Mouse (Mus musculus): ENCODE data around the gene Aldoc. TPM values are rescaled to one million over a fixed set of nuclear protein-coding genes. Genes with fewer than 3 reads are reported as not detected.
A peak's percentile ranks its signal among the peaks of the same experiment; 100 is the strongest.
"Not testable (repeated sequence)": the region's sequence is repeated elsewhere in the genome, so short reads cannot be mapped to it uniquely, and the experiment has no call there.

Gene Aldoc
- 11.2 and 17.2 TPM in 2 replicates for polyA plus RNA-seq (2016; fragmentation: Nextera tagmentation; extraction: Ambion mirVana)

- Histone ChIP-seq H3K4me3 (peak within 1 kb of the TSS; percentile 44), H3K36me3 (peaks cover 69% of the 10 kb centered on the region), H3K27ac (peak within 1 kb of the TSS; percentile 71), H3K27me3 (ENCODE audit: insufficient read depth, poor library complexity, severe bottlenecking) (no peaks in the 10 kb centered on the region), H3K4me1 (peaks cover 23% of the 10 kb centered on the region), H3K9me3 (no peaks in the 10 kb centered on the region)
- peak; percentile 96 for DNase-seq (ENCODE audit: low spot score)
- WGBS: 4% methylated on average over 15 of the region's 15 CpGs
Measured at GRCm38 (mm10) chr11:78322860-78323259, at the start of gene Aldoc. Gene Aldoc, plus strand, starts transcription at chr11:78322968.

GRCm38 (mm10) chr11:78275596-78275995, 47.2 kb upstream of the Aldoc start:
- no peaks in the 10 kb centered on the region for H3K9me3 ChIP-seq
- 0 out of 2 replicates have a peak, but pooled peaks cover 5% of the 10 kb centered on the region for H3K4me1 ChIP-seq
- no peak for DNase-seq (ENCODE audit: low spot score)
- no peak overlapping the region for H3K4me3 ChIP-seq
- H3K27me3 ChIP-seq (ENCODE audit: insufficient read depth, poor library complexity, severe bottlenecking): no peaks in the 10 kb centered on the region
- 92% methylated on average over 1 of the region's 1 CpGs for WGBS
- H3K27ac ChIP-seq: no peak overlapping the region
- H3K36me3 ChIP-seq: peaks cover 100% of the 10 kb centered on the region

DNA sequence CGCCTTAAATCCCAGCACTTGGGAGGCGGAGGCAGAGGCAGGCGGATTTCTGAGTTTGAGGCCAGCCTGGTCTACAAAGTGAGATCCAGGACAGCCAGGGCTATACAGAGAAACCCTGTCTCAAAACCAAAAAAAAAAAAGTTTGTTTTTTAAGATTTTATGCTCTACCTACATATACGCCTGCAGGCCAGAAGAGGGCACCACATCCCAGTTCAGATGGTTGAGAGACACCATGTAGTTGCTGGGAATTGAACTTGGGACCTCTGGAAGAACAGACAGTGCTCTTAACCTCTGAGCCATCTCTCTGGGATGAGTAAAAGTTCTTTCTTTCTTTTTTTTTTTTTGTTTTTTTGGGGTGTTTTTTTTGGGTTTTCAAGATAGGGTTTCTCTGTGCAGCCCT, 46.6 kb upstream of the Aldoc start:
- peaks cover 100% of the 10 kb centered on the region for H3K36me3 ChIP-seq
- not testable (repeated sequence) for H3K4me1 ChIP-seq; H3K4me3 ChIP-seq; H3K27ac ChIP-seq; H3K27me3 ChIP-seq (ENCODE audit: insufficient read depth, poor library complexity, severe bottlenecking); H3K9me3 ChIP-seq; DNase-seq (ENCODE audit: low spot score)
- WGBS: 93% methylated on average over 4 of the region's 4 CpGs

GRCm38 (mm10) chr11:78278853-78279252, 43.9 kb upstream of the Aldoc start:
- H3K4me1 ChIP-seq: no peaks in the 10 kb centered on the region
- 80% methylated on average over 7 of the region's 7 CpGs for WGBS
- H3K27ac ChIP-seq: no peak overlapping the region
- H3K27me3 ChIP-seq (ENCODE audit: insufficient read depth, poor library complexity, severe bottlenecking): no peaks in the 10 kb centered on the region
- no peak for DNase-seq (ENCODE audit: low spot score)
- no peak overlapping the region for H3K4me3 ChIP-seq
- peaks cover 100% of the 10 kb centered on the region for H3K36me3 ChIP-seq
- H3K9me3 ChIP-seq: no peaks in the 10 kb centered on the region

DNA sequence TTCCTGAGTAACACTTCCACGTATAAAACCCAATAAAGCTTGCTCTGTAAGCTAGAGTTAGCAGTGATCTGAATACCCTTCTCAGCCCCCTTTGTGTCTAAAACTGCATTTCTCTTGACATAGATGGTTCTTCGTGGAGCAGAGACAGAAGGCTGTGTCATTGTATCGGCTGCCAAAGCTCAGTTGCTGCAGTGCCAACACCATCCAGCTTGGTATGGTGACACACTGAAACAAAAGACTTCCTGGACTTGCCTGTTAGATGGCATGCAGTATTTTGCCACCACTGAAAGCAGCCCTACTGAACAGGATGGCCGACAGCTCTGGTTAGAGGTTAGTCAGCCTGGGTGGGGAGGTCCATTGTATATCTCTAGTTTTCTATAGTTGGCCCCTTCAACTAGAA, 43.2 kb upstream of the Aldoc start:
- Histone ChIP-seq H3K36me3 (peaks cover 100% of the 10 kb centered on the region), H3K27me3 (ENCODE audit: insufficient read depth, poor library complexity, severe bottlenecking) (no peaks in the 10 kb centered on the region), H3K9me3 (no peaks in the 10 kb centered on the region), H3K4me3 (no peak overlapping the region), H3K4me1 (no peaks in the 10 kb centered on the region), H3K27ac (no peak overlapping the region)
- no peak for DNase-seq (ENCODE audit: low spot score)
- whole genome bisulfite sequencing: 91% methylated on average over 4 of the region's 4 CpGs

DNA sequence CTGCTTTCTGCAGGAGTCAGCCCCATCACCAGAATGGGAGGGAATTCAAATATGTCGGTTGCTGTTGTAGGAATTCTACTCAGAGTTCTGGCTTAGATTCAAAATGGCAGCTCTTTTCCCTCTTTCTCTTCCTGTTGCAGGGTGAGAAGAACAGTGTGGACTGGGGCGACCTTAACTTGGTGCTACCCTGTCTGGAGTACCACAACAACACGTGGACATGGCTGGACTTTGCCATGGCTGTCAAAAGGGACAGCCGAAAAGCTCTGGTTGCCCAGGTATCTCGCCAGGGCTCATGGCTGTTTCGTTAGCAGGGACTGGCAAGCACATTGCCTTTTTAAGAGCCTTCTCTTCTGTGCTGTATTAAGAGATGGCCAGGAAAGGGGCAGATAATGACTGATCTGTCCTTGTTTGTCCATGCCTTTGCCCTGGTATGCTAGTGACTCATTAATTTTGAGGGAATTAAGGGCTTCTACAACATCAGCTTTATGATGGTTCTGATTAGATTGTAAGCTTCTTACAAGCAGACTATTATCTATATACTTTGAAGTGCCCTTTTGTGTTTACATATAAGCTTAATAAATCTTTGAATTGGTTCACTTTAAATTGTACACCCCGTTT, 33.5 kb upstream of the Aldoc start:
- no peak overlapping the region for H3K27ac ChIP-seq
- WGBS: 90% methylated on average over 7 of the region's 7 CpGs
- H3K4me1 ChIP-seq: no peaks in the 10 kb centered on the region
- H3K9me3 ChIP-seq: no peaks in the 10 kb centered on the region
- no peak overlapping the region for H3K4me3 ChIP-seq
- peaks cover 90% of the 10 kb centered on the region for H3K36me3 ChIP-seq
- no peaks in the 10 kb centered on the region for H3K27me3 ChIP-seq (ENCODE audit: insufficient read depth, poor library complexity, severe bottlenecking)
- DNase-seq (ENCODE audit: low spot score): no peak

DNA sequence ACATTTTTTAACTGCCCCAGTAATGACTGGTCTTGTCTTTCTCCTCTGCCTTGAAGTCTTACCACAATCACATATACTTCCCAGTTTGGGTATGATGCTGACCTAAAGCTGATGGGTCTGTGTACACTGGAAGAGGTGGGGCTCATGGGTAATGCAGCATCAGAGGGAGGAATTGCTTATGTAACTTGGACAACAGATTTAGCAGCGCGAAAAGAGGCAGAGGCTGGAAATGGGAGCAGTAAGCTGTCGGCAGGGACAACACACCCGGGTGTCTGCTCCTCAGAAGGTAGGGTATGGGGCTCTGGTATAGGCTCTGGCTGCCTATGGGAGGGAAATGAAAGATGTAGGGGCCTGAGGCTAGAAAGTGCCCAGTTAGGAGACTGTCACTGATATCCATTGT, 32.1 kb upstream of the Aldoc start, which contains the start of gene BC030499:
TSS of gene BC030499 (plus strand) at position 188 of the 400 bp plus-strand sequence.
- H3K36me3 ChIP-seq: peaks cover 76% of the 10 kb centered on the region
- no peak for DNase-seq (ENCODE audit: low spot score)
- H3K4me3 ChIP-seq: no peak within 1 kb of the TSS
- H3K27ac ChIP-seq: no peak within 1 kb of the TSS
- H3K27me3 ChIP-seq (ENCODE audit: insufficient read depth, poor library complexity, severe bottlenecking): no peaks in the 10 kb centered on the region
- WGBS: 86% methylated on average over 4 of the region's 4 CpGs
- H3K9me3 ChIP-seq: no peaks in the 10 kb centered on the region
- H3K4me1 ChIP-seq: no peaks in the 10 kb centered on the region

GRCm38 (mm10) chr11:78294585-78294984, 28.2 kb upstream of the Aldoc start:
- Histone ChIP-seq H3K27me3 (ENCODE audit: insufficient read depth, poor library complexity, severe bottlenecking) (no peaks in the 10 kb centered on the region), H3K9me3 (no peaks in the 10 kb centered on the region), H3K4me3 (no peak overlapping the region), H3K4me1 (no peaks in the 10 kb centered on the region), H3K36me3 (peaks cover 39% of the 10 kb centered on the region), H3K27ac (no peak overlapping the region)
- 90% methylated on average over 6 of the region's 6 CpGs for WGBS
- no peak for DNase-seq (ENCODE audit: low spot score)

GRCm38 (mm10) chr11:78300917-78301316, 21.9 kb upstream of the Aldoc start:
- H3K27me3 ChIP-seq (ENCODE audit: insufficient read depth, poor library complexity, severe bottlenecking): no peaks in the 10 kb centered on the region
- peaks cover 6% of the 10 kb centered on the region; the same call in 1 of the 2 replicates for H3K4me1 ChIP-seq
- no peaks in the 10 kb centered on the region for H3K9me3 ChIP-seq
- H3K27ac ChIP-seq: peak overlapping the region; percentile 95
- no peak for DNase-seq (ENCODE audit: low spot score)
- H3K36me3 ChIP-seq: peaks cover 28% of the 10 kb centered on the region
- 69% methylated on average over 7 of the region's 7 CpGs for WGBS
- peak overlapping the region; percentile 93 for H3K4me3 ChIP-seq

- H3K9me3 ChIP-seq: no peaks in the 10 kb centered on the region
- DNase-seq (ENCODE audit: low spot score): peak; percentile 97
- under 1% methylated on average over 49 of the region's 49 CpGs for WGBS
- H3K27ac ChIP-seq: peak within 1 kb of the TSS; percentile 95
- peak within 1 kb of the TSS; percentile 93 for H3K4me3 ChIP-seq
- H3K4me1 ChIP-seq: peaks cover 6% of the 10 kb centered on the region; the same call in 1 of the 2 replicates
- peaks cover 34% of the 10 kb centered on the region for H3K36me3 ChIP-seq
- H3K27me3 ChIP-seq (ENCODE audit: insufficient read depth, poor library complexity, severe bottlenecking): no peaks in the 10 kb centered on the region
Measured at GRCm38 (mm10) chr11:78301357-78302084, 21.2 kb upstream of the Aldoc start, which contains the start of gene Spag5. Gene Spag5, plus strand, starts transcription at chr11:78301529.

- WGBS: 89% methylated on average over 4 of the region's 4 CpGs
- Histone ChIP-seq H3K9me3 (no peaks in the 10 kb centered on the region), H3K27me3 (ENCODE audit: insufficient read depth, poor library complexity, severe bottlenecking) (no peaks in the 10 kb centered on the region), H3K27ac (no peak overlapping the region), H3K4me1 (peaks cover 6% of the 10 kb centered on the region; the same call in 1 of the 2 replicates), H3K4me3 (no peak overlapping the region), H3K36me3 (peaks cover 67% of the 10 kb centered on the region)
- no peak for DNase-seq (ENCODE audit: low spot score)
Measured at GRCm38 (mm10) chr11:78305272-78305671, 17.5 kb upstream of the Aldoc start.

DNA sequence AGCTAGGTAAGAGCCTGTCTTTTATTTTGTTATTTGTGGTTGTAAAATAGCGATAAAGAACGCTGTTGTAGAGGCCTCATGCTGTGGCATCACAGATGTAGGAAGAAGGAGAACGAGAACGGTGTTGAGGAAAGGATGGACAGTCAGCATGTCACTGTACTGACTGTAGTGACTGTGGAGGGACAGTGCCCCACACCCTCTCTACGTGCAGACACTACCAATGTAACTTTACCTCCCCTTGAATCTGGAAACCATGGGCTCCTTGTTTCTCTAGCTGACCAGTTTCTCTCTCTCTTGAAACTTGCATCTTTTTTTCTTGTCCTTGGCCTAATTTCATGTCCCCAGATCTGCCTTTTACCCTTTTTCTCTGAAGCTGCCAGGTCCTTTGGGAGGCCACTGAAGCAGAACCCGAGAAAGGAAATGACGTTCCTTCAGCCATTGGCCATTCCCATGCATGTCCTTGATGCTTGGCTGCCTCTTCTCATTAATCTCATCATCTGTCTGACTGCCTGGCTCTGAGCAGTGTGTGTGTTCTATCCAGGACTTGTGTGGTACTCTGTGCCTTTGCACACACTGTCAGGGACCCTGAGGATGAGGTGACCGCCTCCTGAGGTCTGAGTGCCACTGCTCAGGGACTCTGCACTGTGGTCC, 11.8 kb upstream of the Aldoc start:
- Histone ChIP-seq H3K9me3 (no peaks in the 10 kb centered on the region), H3K27me3 (ENCODE audit: insufficient read depth, poor library complexity, severe bottlenecking) (no peaks in the 10 kb centered on the region), H3K4me3 (no peak overlapping the region), H3K4me1 (no peaks in the 10 kb centered on the region), H3K36me3 (peaks cover 89% of the 10 kb centered on the region), H3K27ac (no peak overlapping the region)
- no peak for DNase-seq (ENCODE audit: low spot score)
- 93% methylated on average over 8 of the region's 8 CpGs for WGBS

- H3K9me3 ChIP-seq: no peaks in the 10 kb centered on the region
- DNase-seq (ENCODE audit: low spot score): no peak
- H3K27ac ChIP-seq: no peak overlapping the region
Measured at GRCm38 (mm10) chr11:78313662-78314061, 9.1 kb upstream of the Aldoc start.

More at GRCm38 (mm10) chr11:78313662-78314061, 9.1 kb upstream of the Aldoc start:
- no peak overlapping the region for H3K4me3 ChIP-seq
- H3K36me3 ChIP-seq: peaks cover 92% of the 10 kb centered on the region
- H3K27me3 ChIP-seq (ENCODE audit: insufficient read depth, poor library complexity, severe bottlenecking): no peaks in the 10 kb centered on the region
- 92% methylated on average over 2 of the region's 2 CpGs for WGBS
- no peaks in the 10 kb centered on the region for H3K4me1 ChIP-seq

Data from heart, embryonic 10.5 days (tissue).